Mouse (Mus musculus) hematopoietic stem cell, adult 5-6 weeks (primary cell): ENCODE measurements around the gene Ankrd33. TPM values are rescaled to one million over a fixed set of nuclear protein-coding genes. Genes with fewer than 3 reads are reported as not detected.

Source experiments
- ATAC-seq, 2 experiments: fragments of 125-278 bp in 1 of 2; replicated peaks in 1 of 2; 2 replicates each; pipeline ENCODE4 v1.8.0; 2016 to 2017; ENCODE audit warnings: inconsistent platforms in 2 of 2, mild to moderate bottlenecking in 2 of 2, moderate number of reproducible peaks in 2 of 2, low read depth in 1 of 2, moderate TSS enrichment in 1 of 2; ENCODE audit not compliant: low FRiP score in 2 of 2, poor library complexity in 2 of 2, severe bottlenecking in 2 of 2, insufficient read depth in 1 of 2, low TSS enrichment in 1 of 2
- total RNA-seq: library from RNA; stranded (forward); fragments of 172-1452, 232-1000 nt; gene quantifications from 2 replicates; pipeline ENCODE4 v1.2.3, GENCODE M21; 2017

Ankrd33 gene
- total RNA-seq, 1 experiment from 2014 or later: not detected

- no peak for ATAC-seq
These were observed 44.6 kb downstream of the Ankrd33 start for GRCm38 (mm10) chr15:101160128-101160527.

GRCm38 (mm10) chr15:101160591-101160990, 45.0 kb downstream of the Ankrd33 start:
- ATAC-seq: no peak

DNA sequence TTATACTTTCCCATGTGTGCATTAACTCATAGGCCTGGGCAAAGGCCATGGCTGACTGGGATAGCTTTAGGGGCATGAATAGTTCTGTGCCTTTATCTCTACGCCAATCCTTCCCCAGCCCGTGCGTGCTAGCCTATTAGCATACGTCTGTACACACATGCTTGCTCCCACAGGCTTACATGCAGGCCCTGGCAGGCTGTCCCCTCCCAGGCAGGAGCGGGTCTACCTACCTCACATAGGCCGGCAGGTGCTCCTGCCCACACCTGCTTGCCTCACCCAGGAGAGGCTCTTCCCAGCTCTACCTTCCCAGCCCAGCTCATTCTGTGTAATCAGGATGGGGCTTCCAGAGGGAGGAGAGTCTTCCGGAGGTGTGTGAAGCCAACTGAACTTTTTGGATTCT, 46.0 kb downstream of the Ankrd33 start:
- ATAC-seq: no peak

GRCm38 (mm10) chr15:101163056-101163458, 47.5 kb downstream of the Ankrd33 start:
- ATAC-seq: no peak

DNA sequence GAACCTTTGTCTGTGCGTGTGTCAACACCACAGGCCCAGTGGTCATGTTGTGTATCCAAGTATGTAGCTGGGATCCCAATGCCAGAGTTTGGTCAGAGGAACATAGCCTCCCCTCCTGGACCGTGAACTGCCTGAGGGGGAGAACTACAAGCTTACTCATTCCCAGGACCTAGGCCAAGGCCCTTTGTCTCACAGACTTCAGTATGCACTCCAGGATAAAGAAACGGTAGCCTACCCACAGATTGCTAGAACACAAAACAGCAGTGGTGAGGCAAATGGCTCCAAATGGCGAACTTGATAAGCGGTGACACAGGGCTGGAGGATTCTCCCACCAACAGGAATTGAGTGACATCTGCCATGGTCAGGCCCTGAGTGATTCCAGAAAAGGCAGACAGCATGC, 48.3 kb downstream of the Ankrd33 start:
- ATAC-seq: no peak

DNA sequence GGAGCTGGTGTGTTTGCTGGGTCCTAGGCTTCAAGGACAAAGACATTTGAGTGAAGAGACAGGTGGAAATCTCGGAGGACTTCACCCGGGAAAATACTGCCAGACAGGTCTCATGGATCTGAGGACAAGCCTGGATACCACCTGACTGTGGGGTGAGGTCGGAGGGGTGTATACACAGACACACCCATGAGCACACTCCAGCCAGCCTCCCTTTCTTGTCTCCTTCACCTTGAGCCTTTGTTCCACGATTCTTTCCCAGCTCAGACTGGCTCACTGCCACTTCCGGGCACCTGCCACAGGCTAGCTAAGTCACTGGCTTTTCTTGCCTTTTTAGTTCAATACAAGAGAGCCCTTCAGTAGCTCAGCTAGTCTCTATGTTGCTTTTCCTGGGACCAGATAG, 48.7 kb downstream of the Ankrd33 start:
- no peak for ATAC-seq

DNA sequence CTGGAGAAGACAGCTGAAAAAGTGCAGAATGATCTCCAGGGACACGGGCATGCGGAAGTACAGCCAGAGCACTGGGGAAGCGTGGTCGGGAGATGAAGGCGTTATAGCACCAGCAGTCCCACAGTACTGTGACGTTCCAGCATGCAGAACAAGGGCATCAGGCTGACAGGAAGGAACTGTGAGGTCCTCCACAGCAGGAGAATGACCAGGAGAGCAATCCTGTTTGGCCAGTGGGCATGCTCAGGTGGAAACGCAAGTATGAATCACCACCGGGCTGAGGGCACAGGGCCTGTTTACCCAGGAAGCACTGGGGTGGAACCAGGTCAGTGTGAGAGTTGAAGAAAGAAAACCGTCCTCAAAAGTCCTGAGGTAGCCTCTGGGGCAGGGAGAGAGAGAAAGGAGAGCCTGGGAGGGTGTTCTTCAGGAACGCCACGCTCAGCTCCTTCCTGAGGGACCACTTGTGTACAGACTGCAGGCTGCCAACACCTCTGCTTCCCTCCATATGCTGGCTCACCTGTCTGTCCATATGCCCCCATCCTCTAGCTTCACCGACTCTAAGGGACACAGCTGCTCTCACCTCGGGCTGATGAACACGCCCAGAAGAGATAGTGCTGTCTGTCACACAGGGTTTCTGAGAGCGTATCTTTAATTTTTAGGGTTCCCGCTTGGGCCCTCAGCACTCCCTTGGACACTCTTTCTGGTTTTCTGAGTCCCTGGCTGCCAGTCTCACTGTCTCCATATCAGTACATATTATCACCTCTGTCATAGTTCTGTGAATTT, 50.3 kb downstream of the Ankrd33 start:
- no peak for ATAC-seq

DNA sequence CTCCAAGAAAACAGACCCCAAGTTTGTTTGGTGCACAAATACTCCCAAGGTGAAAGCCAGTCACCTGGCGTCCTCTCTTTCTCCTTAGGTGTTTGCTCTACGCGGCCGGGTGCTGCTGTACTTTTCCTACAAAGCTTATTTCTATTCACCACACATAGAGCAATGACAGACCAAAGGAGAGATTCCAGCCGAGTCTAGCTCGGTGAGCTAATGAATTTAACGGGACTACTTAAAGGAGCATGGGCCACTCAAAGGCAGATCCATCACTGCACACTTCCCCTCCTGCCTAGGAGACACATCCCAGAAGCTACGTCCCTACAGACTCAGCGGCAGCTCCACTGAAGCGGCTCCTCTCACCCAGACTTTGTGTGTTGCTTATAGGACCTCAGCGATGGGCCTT, 52.0 kb downstream of the Ankrd33 start:
- no peak for ATAC-seq

Other genes starting within 250 kb of the Ankrd33 start
- gene Scn8a, start 245.9 kb upstream of the Ankrd33 start, total RNA-seq: not detected in 2 replicates
- not detected in 2 replicates for gene Gm47841, start 68.4 kb upstream of the Ankrd33 start, total RNA-seq
- not detected in 2 replicates for gene Fignl2, start 37.2 kb upstream of the Ankrd33 start, total RNA-seq
- 2.0 and 4.8 TPM in 2 replicates for gene Acvrl1, start 12.8 kb downstream of the Ankrd33 start, total RNA-seq
- 19.6 and 25.5 TPM in 2 replicates for gene Acvr1b, start 58.3 kb downstream of the Ankrd33 start, total RNA-seq
- gene Grasp, start 108.4 kb downstream of the Ankrd33 start, total RNA-seq: 6.6 and 7.8 TPM in 2 replicates
- 246 and 344 TPM in 2 replicates for gene Nr4a1, start 138.5 kb downstream of the Ankrd33 start, total RNA-seq
- gene Atg101, start 168.5 kb downstream of the Ankrd33 start, total RNA-seq: 31.9 and 59.4 TPM in 2 replicates
- gene 6030408B16Rik, start 177.5 kb downstream of the Ankrd33 start, total RNA-seq: 0.63 TPM in 1 of 2 replicates, not detected in the other